In the genomic region with DNA sequence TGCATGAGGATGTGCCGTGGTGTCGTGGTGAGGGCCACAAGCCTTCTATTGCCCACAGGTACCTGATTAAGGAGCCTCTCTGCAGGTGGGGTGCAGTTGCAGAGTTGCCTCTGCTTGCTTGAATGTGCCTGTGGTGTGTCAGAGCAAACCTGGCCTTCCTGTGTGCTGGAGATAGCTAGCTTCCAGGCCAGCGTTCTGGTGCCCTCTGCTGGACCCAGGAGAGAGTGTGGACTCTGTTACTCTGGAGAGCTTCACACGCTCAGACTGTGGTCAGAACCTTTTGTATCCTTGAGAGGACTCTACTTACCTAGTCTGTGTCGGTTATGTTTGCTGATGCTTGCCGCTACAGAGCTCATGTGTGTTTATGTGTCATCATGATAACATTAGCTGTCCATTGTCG, we compare ENCODE assay signal across 8 mouse cellular contexts. TPM values are rescaled to one million over a fixed set of nuclear protein-coding genes. Genes with fewer than 3 reads are reported as not detected.
DNase-seq lines count a peak whose midpoint lies in the region; ATAC-seq and TF ChIP-seq lines count a peak whose summit lies in the region.

No protein-coding gene starts in this region.

- DNase-seq in B cell, adult 2 months = peak; percentile 41 to 43
- DNase-seq in kidney, postnatal 10 days = peak; percentile 94
- peak; percentile 37 for DNase-seq in liver, embryonic 13.5 days
- DNase-seq in thymus, adult 18-20 months = peak; percentile 34 to 39

- 42% methylated on average over 7 of the region's 7 CpGs for WGBS in bone marrow, adult 2 months
- WGBS in heart, embryonic 15.5 days = 40% methylated on average over 7 of the region's 7 CpGs
- WGBS in liver, embryonic 13.5 days (ENCODE audit: insufficient replicate concordance) = 42% methylated on average over 7 of the region's 7 CpGs
- WGBS in neural tube, embryonic 14.5 days = 60% methylated on average over 7 of the region's 7 CpGs

- H3K27me3 ChIP-seq in heart, embryonic 15.5 days = no peaks in the 10 kb centered on the region
- H3K27me3 ChIP-seq in liver, embryonic 13.5 days = no peaks in the 10 kb centered on the region
- H3K27me3 ChIP-seq in neural tube, embryonic 14.5 days (ENCODE audit: control insufficient read depth, insufficient read depth, low read length) = no peaks in the 10 kb centered on the region

- ATAC-seq in heart, embryonic 15.5 days (replicated peaks; ENCODE audit: insufficient number of reproducible peaks, insufficient read depth, low FRiP score, low read depth) = peak; percentile 45
- ATAC-seq in liver, embryonic 13.5 days (ENCODE audit: low read depth) = peak; percentile 35; the same call in 1 of the 2 replicates
- peak; percentile 66; the same call in 1 of the 2 replicates for ATAC-seq in neural tube, embryonic 14.5 days (ENCODE audit: low read depth)

- no peak overlapping the region for H3K9ac ChIP-seq in heart, embryonic 15.5 days
- H3K9ac ChIP-seq in liver, embryonic 13.5 days = no peak overlapping the region
- H3K9ac ChIP-seq in neural tube, embryonic 14.5 days (replicated peaks; ENCODE audit: low read depth, low read length) = no peak overlapping the region

- TF ChIP-seq POLR2A in bone marrow, adult 2 months (IDR thresholded peaks at IDR 0.05; ENCODE audit: borderline replicate concordance, control insufficient read depth, low read depth, low read length) = no peak
- no peak for TF ChIP-seq POLR2A in embryonic fibroblast, embryonic 13.5 days (IDR thresholded peaks at IDR 0.05; ENCODE audit: low read depth, low read length)

- H3K4me2 ChIP-seq in heart, embryonic 15.5 days = no peak overlapping the region
- H3K4me2 ChIP-seq in liver, embryonic 13.5 days = no peak overlapping the region
- no peak overlapping the region for H3K4me2 ChIP-seq in neural tube, embryonic 14.5 days (ENCODE audit: low read depth, low read length)

- no peak overlapping the region for H3K4me3 ChIP-seq in bone marrow, adult 2 months (replicated peaks; ENCODE audit: control insufficient read depth, low read depth, low read length)
- no peak overlapping the region for H3K4me3 ChIP-seq in embryonic fibroblast, embryonic 13.5 days (ENCODE audit: insufficient read depth, low read length)
- no peak overlapping the region for H3K4me3 ChIP-seq in heart, embryonic 15.5 days
- H3K4me3 ChIP-seq in liver, embryonic 13.5 days (replicated peaks) = no peak overlapping the region
- H3K4me3 ChIP-seq in neural tube, embryonic 14.5 days (ENCODE audit: low read depth, low read length) = no peak overlapping the region

- H3K36me3 ChIP-seq in heart, embryonic 15.5 days = peaks cover 33% of the 10 kb centered on the region
- peaks cover 9% of the 10 kb centered on the region; the same call in 1 of the 2 replicates for H3K36me3 ChIP-seq in liver, embryonic 13.5 days
- peaks cover 42% of the 10 kb centered on the region for H3K36me3 ChIP-seq in neural tube, embryonic 14.5 days (ENCODE audit: control insufficient read depth, insufficient read depth, low read length)

- TF ChIP-seq CTCF in bone marrow, adult 2 months (IDR thresholded peaks at IDR 0.05; ENCODE audit: control insufficient read depth, insufficient read depth, low read length) = peak; percentile 78
- peak; percentile 98 for TF ChIP-seq CTCF in embryonic fibroblast, embryonic 13.5 days (IDR thresholded peaks at IDR 0.05; ENCODE audit: borderline replicate concordance, insufficient read depth, low read length)

- H3K27ac ChIP-seq in bone marrow, adult 2 months (ENCODE audit: control insufficient read depth, insufficient read depth, low read depth, low read length, poor library complexity) = no peak overlapping the region
- H3K27ac ChIP-seq in embryonic fibroblast, embryonic 13.5 days (ENCODE audit: insufficient read depth, low read length) = no peak overlapping the region
- no peak overlapping the region for H3K27ac ChIP-seq in heart, embryonic 15.5 days
- H3K27ac ChIP-seq in liver, embryonic 13.5 days = no peak overlapping the region
- no peak overlapping the region for H3K27ac ChIP-seq in neural tube, embryonic 14.5 days (ENCODE audit: low read depth, low read length)

- no peaks in the 10 kb centered on the region for H3K9me3 ChIP-seq in heart, embryonic 15.5 days (replicated peaks)
- no peaks in the 10 kb centered on the region for H3K9me3 ChIP-seq in liver, embryonic 13.5 days (replicated peaks)
- no peaks in the 10 kb centered on the region for H3K9me3 ChIP-seq in neural tube, embryonic 14.5 days (ENCODE audit: control insufficient read depth, low read length)

- H3K4me1 ChIP-seq in bone marrow, adult 2 months (ENCODE audit: control insufficient read depth, insufficient read depth, low read length) = peaks cover 1% of the 10 kb centered on the region
- peaks cover 4% of the 10 kb centered on the region; the same call in 1 of the 2 replicates for H3K4me1 ChIP-seq in embryonic fibroblast, embryonic 13.5 days (ENCODE audit: control insufficient read depth, insufficient read depth, low read length)
- peaks cover 23% of the 10 kb centered on the region for H3K4me1 ChIP-seq in heart, embryonic 15.5 days (replicated peaks)
- peaks cover 9% of the 10 kb centered on the region for H3K4me1 ChIP-seq in liver, embryonic 13.5 days (replicated peaks)
- peaks cover 9% of the 10 kb centered on the region for H3K4me1 ChIP-seq in neural tube, embryonic 14.5 days (ENCODE audit: control insufficient read depth, insufficient read depth, low read length)

RNA-seq across cellular contexts. Expression of a gene that starts 14.4 kb away (rescaled TPM):
- 2.3 and 3.2 TPM in 2 replicates for polyA plus RNA-seq in bone marrow, adult 2 months (2011; ENCODE audit: insufficient read depth, insufficient read length, low replicate concordance, missing spikeins)
- polyA plus RNA-seq in embryonic fibroblast, embryonic 13.5 days (2011; ENCODE audit: insufficient read length, low read depth, missing spikeins) = 7.9 and 8.3 TPM in 2 replicates
- polyA plus RNA-seq in heart, embryonic 15.5 days (2015; fragmentation: Nextera tagmentation; extraction: Ambion mirVana) = 9.7 and 12.0 TPM in 2 replicates
- 6.9 and 9.0 TPM in 2 replicates for polyA plus RNA-seq in liver, embryonic 13.5 days (2015; fragmentation: Nextera tagmentation; extraction: Ambion mirVana)
- polyA plus RNA-seq in neural tube, embryonic 14.5 days (2014; fragmentation: Nextera tagmentation; extraction: Ambion mirVana) = 58.2 and 59.0 TPM in 2 replicates

RNA-seq across cellular contexts. Expression of a gene that starts 28.4 kb away (rescaled TPM):
- 0.47 and 2.8 TPM in 2 replicates for polyA plus RNA-seq in bone marrow, adult 2 months (2011; ENCODE audit: insufficient read depth, insufficient read length, low replicate concordance, missing spikeins)
- 0.90 and 1.2 TPM in 2 replicates for polyA plus RNA-seq in embryonic fibroblast, embryonic 13.5 days (2011; ENCODE audit: insufficient read length, low read depth, missing spikeins)
- polyA plus RNA-seq in heart, embryonic 15.5 days (2015; fragmentation: Nextera tagmentation; extraction: Ambion mirVana) = 9.5 and 12.6 TPM in 2 replicates
- polyA plus RNA-seq in liver, embryonic 13.5 days (2015; fragmentation: Nextera tagmentation; extraction: Ambion mirVana) = 1.8 and 2.1 TPM in 2 replicates
- polyA plus RNA-seq in neural tube, embryonic 14.5 days (2014; fragmentation: Nextera tagmentation; extraction: Ambion mirVana) = 45.0 and 49.7 TPM in 2 replicates

Comparison
In these comparisons a context has a peak if more than half of its experiments do, and no peak if none do; other contexts are left out.
1. DNase-seq: peak in every context shown above with its lines; median percentile 94 in kidney, postnatal 10 days; 42 in B cell, adult 2 months; 37 in liver, embryonic 13.5 days; 36 in thymus, adult 18-20 months.